Mouse (Mus musculus): ENCODE results near the gene Prss37. TPM values are rescaled to one million over a fixed set of nuclear protein-coding genes. Genes with fewer than 3 reads are reported as not detected.

Gene Prss37
- not detected in 2 replicates for polyA plus RNA-seq (2015; fragmentation: Nextera tagmentation; extraction: Ambion mirVana)

DNA sequence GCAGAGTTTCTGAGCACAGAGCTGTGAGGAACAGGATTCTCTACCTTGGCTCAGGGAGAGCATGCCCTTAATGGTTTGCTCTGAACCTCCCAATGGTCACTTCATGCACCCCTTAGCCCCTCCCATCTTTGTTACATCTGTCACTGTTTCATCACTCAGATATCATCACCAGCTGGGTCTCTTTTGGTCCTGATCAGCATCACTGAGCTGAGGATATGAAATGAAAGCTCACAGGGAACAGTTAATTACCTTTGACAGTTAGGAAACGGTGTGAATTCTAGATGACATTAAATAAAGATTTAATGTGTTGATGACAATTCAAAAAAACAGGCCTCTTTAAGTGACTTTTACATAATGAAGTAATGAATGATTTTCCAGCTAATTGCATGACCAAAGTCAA is at the start of gene Prss37:
Gene Prss37 (minus strand): TSS at position 101 of the 400 bp plus-strand sequence.
- no peak within 1 kb of the TSS for H3K4me3 ChIP-seq (replicated peaks; ENCODE audit: low read length)
- WGBS: 80% methylated on average over 1 of the region's 1 CpGs
- no peaks in the 10 kb centered on the region for H3K27me3 ChIP-seq (replicated peaks; ENCODE audit: control insufficient read depth, insufficient read depth, low read length)
- H3K9ac ChIP-seq (replicated peaks; ENCODE audit: low read depth, low read length): no peak within 1 kb of the TSS
- no peak within 1 kb of the TSS for H3K4me2 ChIP-seq (ENCODE audit: low read length)
- H3K27ac ChIP-seq (ENCODE audit: low read length): no peak within 1 kb of the TSS
- no peaks in the 10 kb centered on the region for H3K4me1 ChIP-seq (replicated peaks; ENCODE audit: control insufficient read depth, insufficient read depth, low read length)
- ATAC-seq: no peak
- H3K36me3 ChIP-seq (ENCODE audit: control insufficient read depth, insufficient read depth): no peaks in the 10 kb centered on the region
- no peaks in the 10 kb centered on the region for H3K9me3 ChIP-seq (ENCODE audit: control insufficient read depth, low read length)

GRCm38 (mm10) chr6:40554950-40555349 is 35.6 kb upstream of the Prss37 start, which contains the start of gene Olfr461:
Gene Olfr461 (minus strand): TSS chr6:40555050.
- Histone ChIP-seq H3K27me3 (replicated peaks; ENCODE audit: control insufficient read depth, insufficient read depth, low read length) (no peaks in the 10 kb centered on the region), H3K4me2 (ENCODE audit: low read length) (no peak within 1 kb of the TSS), H3K9ac (replicated peaks; ENCODE audit: low read depth, low read length) (no peak within 1 kb of the TSS), H3K4me1 (replicated peaks; ENCODE audit: control insufficient read depth, insufficient read depth, low read length) (no peaks in the 10 kb centered on the region), H3K27ac (ENCODE audit: low read length) (no peak within 1 kb of the TSS), H3K36me3 (ENCODE audit: control insufficient read depth, insufficient read depth) (no peaks in the 10 kb centered on the region), H3K9me3 (ENCODE audit: control insufficient read depth, low read length) (no peaks in the 10 kb centered on the region), H3K4me3 (replicated peaks; ENCODE audit: low read length) (no peak within 1 kb of the TSS)
- WGBS: 93% methylated on average over 2 of the region's 2 CpGs
- no peak for ATAC-seq

DNA sequence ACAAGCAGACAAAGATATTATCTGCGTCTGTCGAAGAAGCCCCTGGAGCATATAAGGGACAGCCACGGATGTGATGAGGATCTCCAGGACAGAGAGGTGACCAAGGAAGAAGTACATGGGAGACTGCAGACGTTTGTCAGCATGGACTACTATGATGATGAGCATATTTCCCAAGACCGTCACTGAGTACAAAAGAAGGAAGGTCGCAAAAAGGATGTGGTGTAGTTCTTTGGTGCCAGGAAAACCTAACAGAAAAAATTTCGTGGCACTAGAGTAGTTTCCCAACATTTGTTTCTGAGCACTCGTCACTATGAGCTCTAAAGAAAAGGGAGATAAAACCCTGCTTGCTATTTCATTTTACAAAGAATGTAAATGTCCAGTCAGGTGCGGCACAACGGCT is 25.4 kb upstream of the Prss37 start:
- 80% methylated on average over 10 of the region's 10 CpGs for WGBS
- no peak for ATAC-seq
- Histone ChIP-seq H3K4me1 (replicated peaks; ENCODE audit: control insufficient read depth, insufficient read depth, low read length) (no peaks in the 10 kb centered on the region), H3K36me3 (ENCODE audit: control insufficient read depth, insufficient read depth) (no peaks in the 10 kb centered on the region), H3K9me3 (ENCODE audit: control insufficient read depth, low read length) (no peaks in the 10 kb centered on the region), H3K4me2 (ENCODE audit: low read length) (no peak overlapping the region), H3K27me3 (replicated peaks; ENCODE audit: control insufficient read depth, insufficient read depth, low read length) (no peaks in the 10 kb centered on the region), H3K4me3 (replicated peaks; ENCODE audit: low read length) (no peak overlapping the region), H3K27ac (ENCODE audit: low read length) (no peak overlapping the region), H3K9ac (replicated peaks; ENCODE audit: low read depth, low read length) (no peak overlapping the region)

- Histone ChIP-seq H3K9me3 (ENCODE audit: control insufficient read depth, low read length) (no peaks in the 10 kb centered on the region), H3K36me3 (ENCODE audit: control insufficient read depth, insufficient read depth) (no peaks in the 10 kb centered on the region), H3K27ac (ENCODE audit: low read length) (no peak within 1 kb of the TSS), H3K27me3 (replicated peaks; ENCODE audit: control insufficient read depth, insufficient read depth, low read length) (no peaks in the 10 kb centered on the region), H3K4me1 (replicated peaks; ENCODE audit: control insufficient read depth, insufficient read depth, low read length) (no peaks in the 10 kb centered on the region), H3K9ac (replicated peaks; ENCODE audit: low read depth, low read length) (no peak within 1 kb of the TSS), H3K4me2 (ENCODE audit: low read length) (no peak within 1 kb of the TSS), H3K4me3 (replicated peaks; ENCODE audit: low read length) (no peak within 1 kb of the TSS)
- ATAC-seq: no peak
- 86% methylated on average over 3 of the region's 3 CpGs for WGBS
These were observed 26.1 kb downstream of the Prss37 start, which contains the start of gene Tas2r108 for GRCm38 (mm10) chr6:40493229-40493628. Gene Tas2r108 (plus strand): TSS chr6:40493529.

DNA sequence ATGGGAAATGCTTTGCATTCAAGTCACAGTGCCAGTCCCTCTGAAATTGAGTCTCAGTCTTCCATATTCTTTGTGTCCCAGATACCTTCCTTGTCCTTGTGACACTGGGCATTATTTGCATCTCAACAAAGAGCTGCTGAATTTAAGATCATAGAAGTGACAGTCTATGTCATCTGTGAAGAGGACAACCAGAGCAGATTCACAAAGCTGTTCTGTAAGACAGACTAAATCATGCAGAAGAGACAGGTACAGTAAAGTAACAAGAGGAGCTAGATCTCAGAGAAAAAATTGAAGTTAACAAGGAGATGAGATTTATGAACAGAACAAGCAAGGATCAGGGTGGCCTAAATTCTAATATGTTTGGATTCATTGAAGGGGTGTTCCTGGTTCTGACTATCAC is 28.4 kb downstream of the Prss37 start, which contains the start of gene Tas2r137:
Gene Tas2r137 (plus strand): TSS at position 301 of the 400 bp plus-strand sequence.
- H3K4me3 ChIP-seq (replicated peaks; ENCODE audit: low read length): no peak within 1 kb of the TSS
- H3K27me3 ChIP-seq (replicated peaks; ENCODE audit: control insufficient read depth, insufficient read depth, low read length): no peaks in the 10 kb centered on the region
- H3K4me1 ChIP-seq (replicated peaks; ENCODE audit: control insufficient read depth, insufficient read depth, low read length): no peaks in the 10 kb centered on the region
- H3K36me3 ChIP-seq (ENCODE audit: control insufficient read depth, insufficient read depth): 0 out of 2 replicates have a peak, but pooled peaks cover 2% of the 10 kb centered on the region
- H3K27ac ChIP-seq (ENCODE audit: low read length): no peak within 1 kb of the TSS
- ATAC-seq: no peak
- no peak within 1 kb of the TSS for H3K9ac ChIP-seq (replicated peaks; ENCODE audit: low read depth, low read length)
- no peaks in the 10 kb centered on the region for H3K9me3 ChIP-seq (ENCODE audit: control insufficient read depth, low read length)
- no peak within 1 kb of the TSS for H3K4me2 ChIP-seq (ENCODE audit: low read length)

- H3K27me3 ChIP-seq (replicated peaks; ENCODE audit: control insufficient read depth, insufficient read depth, low read length): no peaks in the 10 kb centered on the region
- no peak for ATAC-seq
- H3K4me1 ChIP-seq (replicated peaks; ENCODE audit: control insufficient read depth, insufficient read depth, low read length): no peaks in the 10 kb centered on the region
- H3K4me2 ChIP-seq (ENCODE audit: low read length): no peak overlapping the region
- WGBS: 86% methylated on average over 5 of the region's 5 CpGs
- H3K4me3 ChIP-seq (replicated peaks; ENCODE audit: low read length): no peak overlapping the region
- peaks cover 33% of the 10 kb centered on the region for H3K36me3 ChIP-seq (ENCODE audit: control insufficient read depth, insufficient read depth)
- no peak overlapping the region for H3K9ac ChIP-seq (replicated peaks; ENCODE audit: low read depth, low read length)
- no peaks in the 10 kb centered on the region for H3K9me3 ChIP-seq (ENCODE audit: control insufficient read depth, low read length)
- no peak overlapping the region for H3K27ac ChIP-seq (ENCODE audit: low read length)
These were observed 37.0 kb downstream of the Prss37 start for GRCm38 (mm10) chr6:40482318-40482717.

GRCm38 (mm10) chr6:40479705-40480104 is 39.6 kb downstream of the Prss37 start:
- Histone ChIP-seq H3K9ac (replicated peaks; ENCODE audit: low read depth, low read length) (no peak overlapping the region), H3K9me3 (ENCODE audit: control insufficient read depth, low read length) (peaks cover 5% of the 10 kb centered on the region; the same call in 1 of the 2 replicates), H3K27me3 (replicated peaks; ENCODE audit: control insufficient read depth, insufficient read depth, low read length) (no peaks in the 10 kb centered on the region), H3K4me1 (replicated peaks; ENCODE audit: control insufficient read depth, insufficient read depth, low read length) (no peaks in the 10 kb centered on the region), H3K4me3 (replicated peaks; ENCODE audit: low read length) (no peak overlapping the region), H3K36me3 (ENCODE audit: control insufficient read depth, insufficient read depth) (peaks cover 48% of the 10 kb centered on the region), H3K4me2 (ENCODE audit: low read length) (no peak overlapping the region), H3K27ac (ENCODE audit: low read length) (no peak overlapping the region)
- WGBS: 92% methylated on average over 1 of the region's 1 CpGs
- no peak for ATAC-seq

DNA sequence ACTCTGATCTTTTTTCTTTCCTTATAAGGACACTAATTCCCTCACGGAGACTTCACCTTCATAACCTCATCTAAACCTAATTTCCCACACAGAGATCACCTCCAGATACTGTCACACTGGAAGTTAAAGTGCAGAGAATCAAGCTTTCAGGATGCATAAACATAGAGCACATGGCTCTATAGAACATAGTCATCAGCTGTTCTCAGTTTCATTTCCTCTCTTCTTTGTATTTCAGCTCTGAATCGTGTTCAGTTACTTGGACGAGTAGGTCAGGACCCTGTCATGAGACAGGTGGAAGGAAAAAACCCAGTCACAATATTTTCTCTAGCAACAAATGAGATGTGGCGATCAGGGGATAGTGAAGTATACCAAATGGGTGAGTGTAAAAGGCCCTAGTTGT is 43.2 kb downstream of the Prss37 start:
- Histone ChIP-seq H3K4me2 (ENCODE audit: low read length) (no peak overlapping the region), H3K27me3 (replicated peaks; ENCODE audit: control insufficient read depth, insufficient read depth, low read length) (no peaks in the 10 kb centered on the region), H3K9ac (replicated peaks; ENCODE audit: low read depth, low read length) (no peak overlapping the region), H3K27ac (ENCODE audit: low read length) (no peak overlapping the region), H3K9me3 (ENCODE audit: control insufficient read depth, low read length) (peaks cover 5% of the 10 kb centered on the region; the same call in 1 of the 2 replicates), H3K4me1 (replicated peaks; ENCODE audit: control insufficient read depth, insufficient read depth, low read length) (peaks cover 10% of the 10 kb centered on the region), H3K36me3 (ENCODE audit: control insufficient read depth, insufficient read depth) (peaks cover 38% of the 10 kb centered on the region), H3K4me3 (replicated peaks; ENCODE audit: low read length) (no peak overlapping the region)
- WGBS: 84% methylated on average over 4 of the region's 4 CpGs
- no peak for ATAC-seq

GRCm38 (mm10) chr6:40471720-40472010 is 47.6 kb downstream of the Prss37 start:
- Histone ChIP-seq H3K36me3 (ENCODE audit: control insufficient read depth, insufficient read depth) (peaks cover 20% of the 10 kb centered on the region), H3K27me3 (replicated peaks; ENCODE audit: control insufficient read depth, insufficient read depth, low read length) (no peaks in the 10 kb centered on the region), H3K27ac (ENCODE audit: low read length) (peak overlapping the region; percentile 90), H3K4me2 (ENCODE audit: low read length) (peak overlapping the region; percentile 93), H3K9me3 (ENCODE audit: control insufficient read depth, low read length) (peaks cover 5% of the 10 kb centered on the region; the same call in 1 of the 2 replicates), H3K4me3 (replicated peaks; ENCODE audit: low read length) (peak overlapping the region; percentile 80), H3K4me1 (replicated peaks; ENCODE audit: control insufficient read depth, insufficient read depth, low read length) (peaks cover 10% of the 10 kb centered on the region), H3K9ac (replicated peaks; ENCODE audit: low read depth, low read length) (peak overlapping the region; percentile 77)
- WGBS: 0% methylated on average over 7 of the region's 7 CpGs
- peak; percentile 31 for ATAC-seq

Data from forebrain, embryonic 16.5 days (tissue).